Mouse (Mus musculus): ENCODE measurements at regions not wholly inside any gene's neighbourhood (a gene's known extent, or its start where the extent isn't known, plus 50 kb on each side); places are given as distances from the start of the nearest gene placed in this dataset.

DNA sequence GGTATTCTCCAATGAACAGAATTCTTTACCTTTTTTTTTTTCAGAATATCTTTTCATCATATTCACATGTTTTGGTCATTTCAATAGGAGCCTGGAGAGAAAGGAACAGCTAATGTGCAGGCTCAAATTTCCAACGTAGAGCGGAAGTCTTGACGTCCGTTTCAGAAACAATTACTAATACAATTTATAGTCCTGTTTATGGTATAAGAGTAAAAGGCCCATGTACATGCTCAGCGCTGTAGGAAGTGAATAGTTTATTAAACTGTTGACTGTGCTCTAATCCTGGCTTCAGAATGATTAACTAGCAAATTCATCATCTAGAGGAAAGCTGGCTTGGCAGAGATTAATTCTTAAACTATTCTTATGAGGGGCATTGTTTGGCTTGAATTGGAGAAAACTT lies 142.1 kb downstream of the Pik3r1 start:
- no peak for ATAC-seq (ENCODE audit: extremely low read depth, insufficient number of reproducible peaks, low FRiP score, poor library complexity, severe bottlenecking)
- TF ChIP-seq POLR2AphosphoS5 (IDR thresholded peaks at IDR 0.05; ENCODE audit: insufficient replicate concordance, low read depth, low read length) (no peak), CTCF (IDR thresholded peaks at IDR 0.05; ENCODE audit: low read depth, low read length) (no peak), TAL1 (conservative IDR thresholded peaks at IDR 0.05; ENCODE audit: low read depth, low read length) (no peak), GATA1 (IDR thresholded peaks at IDR 0.05; ENCODE audit: borderline replicate concordance, low read length) (no peak), GATA2 (IDR thresholded peaks at IDR 0.05; ENCODE audit: borderline replicate concordance, low read depth, low read length) (no peak)

DNA sequence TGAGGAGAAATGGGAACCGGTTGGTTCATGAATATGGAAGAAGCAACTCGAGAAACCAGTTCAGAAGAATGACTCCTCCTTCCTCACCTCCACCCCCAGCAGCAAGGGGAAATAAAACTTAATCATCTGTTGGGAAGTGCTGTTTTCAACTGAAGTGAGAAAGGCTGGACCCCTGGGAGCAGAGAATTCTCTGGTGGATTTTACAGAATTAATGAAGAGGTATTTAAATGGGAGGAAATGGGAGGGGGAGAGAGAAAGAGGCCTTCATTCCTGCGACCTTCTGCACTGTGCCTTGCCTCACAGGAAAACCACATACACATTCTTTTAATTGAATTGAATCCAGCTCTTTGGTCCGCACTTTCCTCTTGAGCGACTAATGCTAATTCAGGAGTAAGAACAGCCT lies 143.8 kb downstream of the Pik3r1 start:
- peaks cover 14% of the 10 kb centered on the region for H3K27me3 ChIP-seq (ENCODE audit: insufficient read depth, low read length)
- H3K4me3 ChIP-seq (ENCODE audit: low read depth, low read length): no peak overlapping the region
- H3K9me3 ChIP-seq (replicated peaks): no peaks in the 10 kb centered on the region
- TF ChIP-seq POLR2AphosphoS5 (IDR thresholded peaks at IDR 0.05; ENCODE audit: insufficient replicate concordance, low read depth, low read length): no peak
- no peaks in the 10 kb centered on the region for H3K4me1 ChIP-seq (ENCODE audit: insufficient read depth, low read depth, low read length)
- H3K36me3 ChIP-seq (replicated peaks): no peaks in the 10 kb centered on the region
- no peak for DNase-seq (ENCODE audit: low spot score)
- no peak for ATAC-seq (ENCODE audit: extremely low read depth, insufficient number of reproducible peaks, low FRiP score, poor library complexity, severe bottlenecking)

More for the DNA sequence above, 142.1 kb downstream of the Pik3r1 start:
- Histone ChIP-seq H3K4me1 (ENCODE audit: insufficient read depth, low read depth, low read length) (no peaks in the 10 kb centered on the region), H3K9me3 (replicated peaks) (no peaks in the 10 kb centered on the region), H3K4me3 (ENCODE audit: low read depth, low read length) (no peak overlapping the region), H3K36me3 (replicated peaks) (no peaks in the 10 kb centered on the region), H3K27me3 (ENCODE audit: insufficient read depth, low read length) (peaks cover 14% of the 10 kb centered on the region)
- no peak for DNase-seq (ENCODE audit: low spot score)

GRCm38 (mm10) chr13:101622649-101623048 lies 145.4 kb downstream of the Pik3r1 start:
- DNase-seq (ENCODE audit: low spot score) (no peak), ATAC-seq (ENCODE audit: extremely low read depth, insufficient number of reproducible peaks, low FRiP score, poor library complexity, severe bottlenecking) (no peak)
- TF ChIP-seq POLR2AphosphoS5 (IDR thresholded peaks at IDR 0.05; ENCODE audit: insufficient replicate concordance, low read depth, low read length) (no peak), GATA2 (IDR thresholded peaks at IDR 0.05; ENCODE audit: borderline replicate concordance, low read depth, low read length) (no peak), TAL1 (conservative IDR thresholded peaks at IDR 0.05; ENCODE audit: low read depth, low read length) (no peak), CTCF (IDR thresholded peaks at IDR 0.05; ENCODE audit: low read depth, low read length) (no peak), GATA1 (IDR thresholded peaks at IDR 0.05; ENCODE audit: borderline replicate concordance, low read length) (no peak)
- Histone ChIP-seq H3K9me3 (replicated peaks) (no peaks in the 10 kb centered on the region), H3K27me3 (ENCODE audit: insufficient read depth, low read length) (peaks cover 14% of the 10 kb centered on the region), H3K4me3 (ENCODE audit: low read depth, low read length) (no peak overlapping the region), H3K36me3 (replicated peaks) (no peaks in the 10 kb centered on the region), H3K4me1 (ENCODE audit: insufficient read depth, low read depth, low read length) (no peaks in the 10 kb centered on the region)

DNA sequence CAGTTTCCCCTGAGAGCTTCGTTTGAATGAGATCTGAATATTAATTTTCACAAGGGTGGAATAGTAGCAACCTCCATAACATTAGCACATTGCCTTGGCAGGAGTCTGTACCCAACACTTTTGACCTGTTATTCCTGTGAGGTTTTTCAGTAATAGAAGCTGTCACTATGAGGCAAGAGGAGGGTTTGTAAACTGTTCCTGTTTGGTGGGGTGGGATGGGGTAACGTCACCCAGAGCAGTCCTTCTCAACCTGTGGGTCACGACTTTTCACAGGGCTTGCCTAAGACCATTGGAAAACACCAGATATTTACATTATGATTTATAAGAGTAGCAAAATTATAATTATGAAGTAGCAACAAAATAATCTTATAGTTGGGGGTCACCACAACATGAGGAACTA lies 147.4 kb downstream of the Pik3r1 start:
- TF ChIP-seq CTCF (IDR thresholded peaks at IDR 0.05; ENCODE audit: low read depth, low read length) (no peak), TAL1 (conservative IDR thresholded peaks at IDR 0.05; ENCODE audit: low read depth, low read length) (no peak), GATA2 (IDR thresholded peaks at IDR 0.05; ENCODE audit: borderline replicate concordance, low read depth, low read length) (no peak), GATA1 (IDR thresholded peaks at IDR 0.05; ENCODE audit: borderline replicate concordance, low read length) (no peak), POLR2AphosphoS5 (IDR thresholded peaks at IDR 0.05; ENCODE audit: insufficient replicate concordance, low read depth, low read length) (no peak)
- no peaks in the 10 kb centered on the region for H3K4me1 ChIP-seq (ENCODE audit: insufficient read depth, low read depth, low read length)
- no peaks in the 10 kb centered on the region for H3K36me3 ChIP-seq (replicated peaks)
- H3K9me3 ChIP-seq (replicated peaks): no peaks in the 10 kb centered on the region
- no peak overlapping the region for H3K4me3 ChIP-seq (ENCODE audit: low read depth, low read length)
- H3K27me3 ChIP-seq (ENCODE audit: insufficient read depth, low read length): peaks cover 14% of the 10 kb centered on the region
- ATAC-seq (ENCODE audit: extremely low read depth, insufficient number of reproducible peaks, low FRiP score, poor library complexity, severe bottlenecking) (no peak), DNase-seq (ENCODE audit: low spot score) (no peak)

GRCm38 (mm10) chr13:101619154-101619553 lies 148.9 kb downstream of the Pik3r1 start:
- H3K4me1 ChIP-seq (ENCODE audit: insufficient read depth, low read depth, low read length): no peaks in the 10 kb centered on the region
- no peaks in the 10 kb centered on the region for H3K36me3 ChIP-seq (replicated peaks)
- no peak overlapping the region for H3K4me3 ChIP-seq (ENCODE audit: low read depth, low read length)
- no peak for DNase-seq (ENCODE audit: low spot score)
- H3K27me3 ChIP-seq (ENCODE audit: insufficient read depth, low read length): peaks cover 11% of the 10 kb centered on the region
- TF ChIP-seq POLR2AphosphoS5 (IDR thresholded peaks at IDR 0.05; ENCODE audit: insufficient replicate concordance, low read depth, low read length) (no peak), GATA2 (IDR thresholded peaks at IDR 0.05; ENCODE audit: borderline replicate concordance, low read depth, low read length) (no peak), GATA1 (IDR thresholded peaks at IDR 0.05; ENCODE audit: borderline replicate concordance, low read length) (no peak), TAL1 (conservative IDR thresholded peaks at IDR 0.05; ENCODE audit: low read depth, low read length) (no peak), CTCF (IDR thresholded peaks at IDR 0.05; ENCODE audit: low read depth, low read length) (no peak)
- ATAC-seq (ENCODE audit: extremely low read depth, insufficient number of reproducible peaks, low FRiP score, poor library complexity, severe bottlenecking): no peak
- H3K9me3 ChIP-seq (replicated peaks): no peaks in the 10 kb centered on the region

- no peak for ATAC-seq (ENCODE audit: extremely low read depth, insufficient number of reproducible peaks, low FRiP score, poor library complexity, severe bottlenecking)
- no peaks in the 10 kb centered on the region for H3K4me1 ChIP-seq (ENCODE audit: insufficient read depth, low read depth, low read length)
- no peak for TF ChIP-seq CTCF (IDR thresholded peaks at IDR 0.05; ENCODE audit: low read depth, low read length)
- TF ChIP-seq TAL1 (conservative IDR thresholded peaks at IDR 0.05; ENCODE audit: low read depth, low read length): no peak
Observed at GRCm38 (mm10) chr13:101612786-101613185, 155.2 kb downstream of the Pik3r1 start.

GRCm38 (mm10) chr13:101611725-101612124 lies 156.3 kb downstream of the Pik3r1 start:
- no peaks in the 10 kb centered on the region for H3K4me1 ChIP-seq (ENCODE audit: insufficient read depth, low read depth, low read length)
- no peak for DNase-seq (ENCODE audit: low spot score)

More at GRCm38 (mm10) chr13:101612786-101613185, 155.2 kb downstream of the Pik3r1 start:
- Histone ChIP-seq H3K36me3 (replicated peaks) (no peaks in the 10 kb centered on the region), H3K4me3 (ENCODE audit: low read depth, low read length) (no peak overlapping the region), H3K27me3 (ENCODE audit: insufficient read depth, low read length) (peaks cover 6% of the 10 kb centered on the region; the same call in 1 of the 2 replicates), H3K9me3 (replicated peaks) (no peaks in the 10 kb centered on the region)
- no peak for DNase-seq (ENCODE audit: low spot score)

More at GRCm38 (mm10) chr13:101611725-101612124, 156.3 kb downstream of the Pik3r1 start:
- Histone ChIP-seq H3K36me3 (replicated peaks) (no peaks in the 10 kb centered on the region), H3K4me3 (ENCODE audit: low read depth, low read length) (no peak overlapping the region), H3K27me3 (ENCODE audit: insufficient read depth, low read length) (peaks cover 6% of the 10 kb centered on the region; the same call in 1 of the 2 replicates), H3K9me3 (replicated peaks) (no peaks in the 10 kb centered on the region)
- peak; percentile 34 for ATAC-seq (ENCODE audit: extremely low read depth, insufficient number of reproducible peaks, low FRiP score, poor library complexity, severe bottlenecking)
- TF ChIP-seq CTCF (IDR thresholded peaks at IDR 0.05; ENCODE audit: low read depth, low read length): no peak

All from G1E (cell line).